Mouse (Mus musculus) spleen, adult 2 months (tissue): ENCODE results near the gene Acvr1.

Experiments used
- CTCF ChIP-seq: fragments of 200-500 bp; IDR thresholded peaks from 2 replicates; pipeline ENCODE4 v1.5.1; 2011; ENCODE audit warnings: mild to moderate bottlenecking, inconsistent platforms; ENCODE audit not compliant: insufficient read depth, insufficient read length, insufficient replicate concordance; ENCODE audit errors: extremely low read depth
- POLR2A ChIP-seq: fragments of 200-500 bp; IDR thresholded peaks from 2 replicates; pipeline ENCODE4 v1.6.1; 2011; ENCODE audit warnings: low read depth, low read length, inconsistent platforms

DNA sequence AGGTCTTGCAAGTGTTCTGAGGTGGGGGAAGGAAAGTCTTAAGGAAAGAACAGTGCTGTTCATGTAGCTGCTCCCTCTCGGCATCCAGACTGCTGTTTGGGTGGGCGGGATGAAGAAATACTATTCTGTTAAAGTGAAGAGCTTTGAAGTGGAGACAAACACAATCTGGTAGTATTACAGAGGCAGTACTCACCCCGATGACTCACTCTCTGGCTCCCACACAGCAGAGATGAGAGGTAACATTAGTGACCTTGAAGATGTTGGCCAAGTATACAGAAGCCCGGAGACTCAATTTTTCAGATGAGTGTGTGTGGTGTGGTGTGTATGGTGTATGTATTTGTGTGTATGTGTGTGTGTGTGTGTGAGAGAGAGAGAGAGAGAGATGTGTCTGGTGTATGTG, 22.7 kb upstream of the Acvr1 start:
- TF ChIP-seq POLR2A (no peak), CTCF (no peak)
